Mouse (Mus musculus) testis, adult 2 months (tissue): ENCODE results near the gene Fbxo41.

Experiments
- CTCF ChIP-seq: fragments of 200-500 bp; IDR thresholded peaks from 2 replicates; pipeline ENCODE4 v1.5.1; 2012; ENCODE audit warnings: low read depth, mild to moderate bottlenecking, inconsistent platforms, low read length, moderate library complexity; ENCODE audit not compliant: control insufficient read depth, insufficient read depth, insufficient replicate concordance
- POLR2A ChIP-seq: fragments of 200-500 bp; IDR thresholded peaks from 2 replicates; pipeline ENCODE4 v1.6.1; 2012; ENCODE audit warnings: low read depth, mild to moderate bottlenecking, inconsistent platforms, low read length, moderate library complexity; ENCODE audit not compliant: control insufficient read depth

DNA sequence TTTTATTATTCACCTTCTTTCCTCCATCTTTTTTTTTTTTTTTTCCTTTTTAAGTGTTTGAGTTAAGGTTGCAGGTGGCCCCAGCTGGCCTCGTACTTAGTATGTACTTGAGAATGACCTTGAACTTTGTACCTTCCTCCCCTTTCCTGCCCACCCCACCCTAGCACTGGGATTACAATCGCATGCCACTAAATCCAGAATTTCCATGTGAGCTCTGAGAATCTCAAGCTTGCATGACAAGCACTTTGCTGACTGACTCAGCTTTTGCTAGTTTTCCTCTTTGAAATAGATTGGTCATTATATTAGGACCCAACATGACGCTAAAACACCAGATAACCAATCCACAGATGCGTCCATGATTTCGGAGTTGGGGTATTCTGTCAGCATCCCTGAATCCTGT is 19.2 kb upstream of the Fbxo41 start:
- TF ChIP-seq CTCF, result no peak
- no peak for TF ChIP-seq POLR2A
